Mouse (Mus musculus): ENCODE data around the gene Cables2.

DNA sequence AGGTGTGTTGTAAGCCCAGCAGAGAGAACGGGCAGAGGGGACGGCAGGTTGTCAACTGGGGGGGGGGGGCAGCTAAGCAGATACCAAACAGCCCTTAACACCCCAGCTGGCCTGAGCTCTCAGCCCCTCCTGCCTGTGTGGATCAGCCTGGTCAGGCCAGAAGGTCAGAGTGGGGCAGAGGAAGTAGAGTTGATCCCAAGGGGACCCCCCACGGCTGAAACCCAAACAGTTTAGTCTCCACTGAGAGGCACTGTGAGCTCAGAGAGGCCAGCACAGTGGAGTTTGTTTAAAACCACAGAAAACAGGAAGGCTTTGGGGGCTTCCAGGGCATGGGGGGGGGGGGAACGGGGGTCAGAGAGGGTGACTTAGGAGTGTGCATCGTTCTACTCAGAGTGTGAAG is 56.4 kb downstream of the Cables2 start:
- TF ChIP-seq HCFC1 (IDR thresholded peaks at IDR 0.05; ENCODE audit: borderline replicate concordance, insufficient read depth, low read length) = no peak
- TF ChIP-seq ZC3H11A (IDR thresholded peaks at IDR 0.05; ENCODE audit: borderline replicate concordance, low read depth, low read length) = no peak

Data from ES-E14 (cell line).